Mouse (Mus musculus): ENCODE measurements at regions not wholly inside any gene's neighbourhood (a gene's known extent, or its start where the extent isn't known, plus 50 kb on each side); places are given as distances from the start of the nearest gene placed in this dataset.

- no peak for DNase-seq
Measured at GRCm38 (mm10) chr14:104008538-104008937, 164.3 kb upstream of the Ednrb start.

- peak; percentile 58 for DNase-seq
Measured at GRCm38 (mm10) chr14:104006426-104006825, 162.2 kb upstream of the Ednrb start.

- no peak for DNase-seq
Measured at GRCm38 (mm10) chr14:104005132-104005531, 160.9 kb upstream of the Ednrb start.

- DNase-seq, result no peak
Measured at GRCm38 (mm10) chr14:104002421-104002820, 158.2 kb upstream of the Ednrb start.

GRCm38 (mm10) chr14:103990418-103990817 is 146.2 kb upstream of the Ednrb start:
- DNase-seq, result no peak

- DNase-seq, result no peak
Measured at GRCm38 (mm10) chr14:103989949-103990348, 145.7 kb upstream of the Ednrb start.

GRCm38 (mm10) chr14:103987266-103987665 is 143.1 kb upstream of the Ednrb start:
- DNase-seq, result no peak

- no peak for DNase-seq
Measured at GRCm38 (mm10) chr14:103984349-103984748, 140.1 kb upstream of the Ednrb start.

- DNase-seq, result no peak
Measured at GRCm38 (mm10) chr14:103978808-103979207, 134.6 kb upstream of the Ednrb start.

- DNase-seq, result no peak
Measured at GRCm38 (mm10) chr14:103977769-103978168, 133.6 kb upstream of the Ednrb start.

GRCm38 (mm10) chr14:103973955-103974354 is 129.8 kb upstream of the Ednrb start:
- DNase-seq, result no peak

GRCm38 (mm10) chr14:103973111-103973510 is 128.9 kb upstream of the Ednrb start:
- DNase-seq, result peak; percentile 65

- DNase-seq, result no peak
Measured at GRCm38 (mm10) chr14:103969305-103969704, 125.1 kb upstream of the Ednrb start.

GRCm38 (mm10) chr14:103966293-103966692 is 122.1 kb upstream of the Ednrb start:
- DNase-seq, result no peak

- no peak for DNase-seq
Measured at GRCm38 (mm10) chr14:103962303-103962881, 118.2 kb upstream of the Ednrb start.

- DNase-seq, result no peak
Measured at GRCm38 (mm10) chr14:103951899-103952298, 107.7 kb upstream of the Ednrb start.

GRCm38 (mm10) chr14:103949950-103950349 is 105.7 kb upstream of the Ednrb start:
- no peak for DNase-seq

GRCm38 (mm10) chr14:103948026-103948777 is 104.0 kb upstream of the Ednrb start:
- DNase-seq, result peak; percentile 24

- no peak for DNase-seq
Measured at GRCm38 (mm10) chr14:103945753-103946152, 101.6 kb upstream of the Ednrb start.

GRCm38 (mm10) chr14:103939867-103940266 is 95.7 kb upstream of the Ednrb start:
- no peak for DNase-seq

GRCm38 (mm10) chr14:103938937-103939336 is 94.7 kb upstream of the Ednrb start:
- DNase-seq, result no peak

GRCm38 (mm10) chr14:103938201-103938600 is 94.0 kb upstream of the Ednrb start:
- no peak for DNase-seq

- DNase-seq, result no peak
Measured at GRCm38 (mm10) chr14:103937700-103938099, 93.5 kb upstream of the Ednrb start.

- no peak for DNase-seq
Measured at GRCm38 (mm10) chr14:103933813-103934212, 89.6 kb upstream of the Ednrb start.

All from adrenal gland, postnatal 14 days (tissue).